Mouse (Mus musculus) testis, adult 10 weeks (tissue): Measurements from ENCODE around the gene Rhox2b. TPM values are rescaled to one million over a fixed set of nuclear protein-coding genes. Genes with fewer than 3 reads are reported as not detected.

Experiments
- polyA plus RNA-seq: library from polyadenylated mRNA; stranded (reverse); fragments of 350-450 nt; fragmentation: Illumina TruSeq; extraction: RNeasy Lipid Tissue Mini Kit (QIAGEN cat#74804); gene quantifications from one replicate; pipeline ENCODE4 v1.2.3, GENCODE M21; 2014; ENCODE audit warnings: low read depth, low replicate concordance

The Rhox2b gene
- polyA plus RNA-seq: not detected

GRCm38 (mm10) chrX:37411767-37412166, at the start of gene Rhox2b:
Gene Rhox2b, plus strand, starts transcription at chrX:37412067.

DNA sequence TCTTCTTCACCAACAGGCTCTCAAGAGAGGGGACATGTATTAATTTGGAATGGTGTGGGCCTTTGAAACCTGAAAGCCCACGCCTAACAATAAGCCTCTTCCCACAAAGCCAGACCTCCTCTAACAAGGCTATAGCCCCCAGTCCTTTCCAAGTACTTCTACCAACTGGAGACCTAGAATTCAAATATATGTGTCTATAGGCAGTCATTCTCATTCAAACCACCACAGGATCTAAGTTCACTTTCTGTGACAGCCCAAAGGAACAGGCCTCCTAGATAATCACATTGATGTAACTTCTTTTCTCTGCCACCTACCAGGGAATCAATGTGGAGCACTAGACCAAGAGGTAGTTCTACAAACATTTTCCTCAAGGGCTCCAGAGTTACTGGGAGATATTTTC, 32.1 kb upstream of the Rhox2b start, which contains the start of gene Rhox3a2:
Gene Rhox3a2 (plus strand): TSS at position 301 of the 400 bp plus-strand sequence.

DNA sequence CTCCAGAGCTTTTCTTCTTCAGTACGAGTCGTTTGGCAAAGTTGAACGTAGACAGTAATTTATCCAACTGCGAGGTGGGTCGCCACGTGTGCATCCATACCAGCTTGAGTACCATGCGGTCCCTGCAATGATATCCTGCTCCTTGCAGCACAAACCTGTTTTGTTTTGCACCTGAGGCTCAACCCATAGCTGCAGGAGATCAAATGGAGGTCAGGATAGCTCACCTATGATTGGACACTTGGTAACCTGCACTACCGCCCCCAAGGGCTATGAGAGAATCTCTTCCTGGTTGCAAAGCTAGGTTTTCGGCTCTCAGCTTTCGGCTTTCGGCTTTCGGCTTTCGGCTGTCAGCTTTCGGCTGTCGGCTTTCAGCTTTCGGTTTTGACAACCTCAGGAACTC, 21.3 kb upstream of the Rhox2b start, which contains the start of gene Rhox4a2:
Gene Rhox4a2 (plus strand): TSS at position 301 of the 400 bp plus-strand sequence.

DNA sequence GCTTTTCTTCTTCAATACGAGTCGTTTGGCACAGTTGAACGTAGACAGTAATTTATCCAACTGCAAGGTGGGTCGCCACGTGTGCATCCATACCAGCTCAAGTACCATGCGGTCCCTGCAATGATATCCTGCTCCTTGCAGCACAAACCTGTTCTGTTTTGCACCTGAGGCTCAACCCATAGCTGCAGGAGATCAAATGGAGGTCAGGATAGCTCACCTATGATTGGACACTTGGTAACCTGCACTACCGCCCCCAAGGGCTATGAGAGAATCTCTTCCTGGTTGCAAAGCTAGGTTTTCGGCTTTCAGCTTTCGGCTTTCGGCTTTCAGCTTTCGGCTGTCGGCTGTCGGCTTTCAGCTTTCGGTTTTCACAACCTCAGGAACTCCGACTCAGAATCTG, 20.3 kb downstream of the Rhox2b start, which contains the start of gene Rhox4b:
Gene Rhox4b (plus strand): TSS at position 301 of the 400 bp plus-strand sequence.

DNA sequence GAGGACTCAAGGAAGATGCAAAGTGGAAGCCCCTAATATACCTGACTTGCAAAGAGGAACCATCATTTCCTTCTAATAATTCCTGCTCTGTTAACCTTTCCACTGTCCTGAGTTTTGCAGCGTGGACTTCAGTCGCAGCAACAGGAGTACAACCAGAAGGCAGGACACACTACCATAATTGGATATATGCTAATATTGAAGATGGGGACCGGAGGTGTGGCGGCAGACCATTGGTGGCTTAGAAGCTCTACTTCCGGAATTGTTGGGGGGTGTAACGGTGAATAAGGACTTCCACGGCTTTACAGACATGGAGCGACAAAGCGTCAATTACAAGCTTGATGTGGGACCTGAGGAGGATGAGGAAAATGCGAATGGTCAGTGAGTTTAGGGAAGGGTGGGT, 41.5 kb downstream of the Rhox2b start, which contains the start of gene Rhox2c:
Gene Rhox2c (plus strand): TSS at position 301 of the 400 bp plus-strand sequence.

GRCm38 (mm10) chrX:37458285-37458684, 46.4 kb downstream of the Rhox2b start, which contains the start of gene Rhox3c:
Gene Rhox3c, plus strand, starts transcription at chrX:37458585.

Other genes starting within 250 kb of the Rhox2b start
- 29.0 TPM for gene Akap14, start 243.2 kb upstream of the Rhox2b start, polyA plus RNA-seq
- 57.3 TPM for gene Ndufa1, start 220.9 kb upstream of the Rhox2b start, polyA plus RNA-seq
- not detected for gene Rnf113a1, start 220.8 kb upstream of the Rhox2b start, polyA plus RNA-seq
- gene Gm9, start 201.0 kb upstream of the Rhox2b start, polyA plus RNA-seq: 14.8 TPM
- gene Rhox1, start 189.8 kb upstream of the Rhox2b start, polyA plus RNA-seq: not detected
- gene Rhox2a, start 167.1 kb upstream of the Rhox2b start, polyA plus RNA-seq: 0.46 TPM
- 0.25 TPM for gene Rhox3a, start 162.1 kb upstream of the Rhox2b start, polyA plus RNA-seq
- not detected for gene Rhox4a, start 146.7 kb upstream of the Rhox2b start, polyA plus RNA-seq
- gene Rhox3a2, start 32.0 kb upstream of the Rhox2b start, polyA plus RNA-seq: 2.3 TPM
- not detected for gene Rhox4a2, start 21.2 kb upstream of the Rhox2b start, polyA plus RNA-seq
- not detected for gene Rhox4b, start 20.4 kb downstream of the Rhox2b start, polyA plus RNA-seq
- gene Rhox2c, start 41.6 kb downstream of the Rhox2b start, polyA plus RNA-seq: not detected
- gene Rhox3c, start 46.5 kb downstream of the Rhox2b start, polyA plus RNA-seq: 0.91 TPM
- not detected for gene Rhox4c, start 68.3 kb downstream of the Rhox2b start, polyA plus RNA-seq
- not detected for gene Rhox2d, start 81.4 kb downstream of the Rhox2b start, polyA plus RNA-seq
- not detected for gene Rhox4d, start 102.3 kb downstream of the Rhox2b start, polyA plus RNA-seq
- gene Rhox2e, start 118.4 kb downstream of the Rhox2b start, polyA plus RNA-seq: 0.59 TPM
- gene Rhox3e, start 130.0 kb downstream of the Rhox2b start, polyA plus RNA-seq: 0.24 TPM
- 0.31 TPM for gene Rhox4e, start 145.3 kb downstream of the Rhox2b start, polyA plus RNA-seq
- not detected for gene Rhox2f, start 159.3 kb downstream of the Rhox2b start, polyA plus RNA-seq
- gene Rhox3f, start 168.9 kb downstream of the Rhox2b start, polyA plus RNA-seq: 1.3 TPM
- not detected for gene Rhox4f, start 195.6 kb downstream of the Rhox2b start, polyA plus RNA-seq
- not detected for gene Rhox3g, start 216.5 kb downstream of the Rhox2b start, polyA plus RNA-seq
- not detected for gene Rhox2g, start 231.4 kb downstream of the Rhox2b start, polyA plus RNA-seq
- not detected for gene Rhox4g, start 239.3 kb downstream of the Rhox2b start, polyA plus RNA-seq